Mouse (Mus musculus): ENCODE measurements around the gene R3hdm4.

DNA sequence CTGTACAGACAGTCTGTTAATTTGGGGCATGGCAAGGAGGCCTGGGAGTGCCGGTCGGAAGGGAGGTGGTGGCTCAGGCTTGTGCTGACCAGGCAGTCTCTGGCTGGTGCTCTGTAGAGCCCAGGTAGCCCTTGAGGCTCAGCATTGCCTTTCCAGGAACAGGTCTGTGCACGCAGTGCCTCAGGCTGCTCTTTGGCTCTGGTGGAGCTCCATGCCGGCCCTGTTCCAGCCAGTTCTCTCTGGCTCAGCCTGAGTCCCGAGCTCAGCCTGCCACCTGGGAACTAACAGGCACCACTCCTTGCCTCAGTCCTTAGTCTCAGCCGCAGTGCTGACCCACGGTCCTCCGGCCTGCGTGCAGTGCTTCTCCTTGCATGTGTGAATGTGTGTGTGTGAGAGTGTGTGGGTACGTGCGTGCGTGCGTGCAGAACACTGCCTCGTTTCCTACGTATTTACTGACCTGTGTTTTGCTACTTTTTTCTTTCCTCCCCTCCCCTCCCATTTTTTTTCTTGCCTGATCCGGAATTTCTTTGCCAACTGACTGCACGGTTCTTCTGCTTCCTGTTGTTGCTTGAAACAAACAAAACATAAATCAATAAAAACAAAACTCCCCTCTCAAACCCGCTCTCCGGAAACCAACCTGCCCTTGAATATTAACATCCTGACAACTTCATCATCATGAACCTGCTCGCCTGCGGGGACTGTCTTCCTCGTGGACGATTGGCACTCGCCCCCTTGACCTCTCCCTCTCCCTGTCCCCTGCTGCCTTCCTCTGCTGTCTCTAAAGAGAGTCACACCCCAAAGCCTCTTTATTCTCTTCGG is 59.6 kb downstream of the R3hdm4 start:
- TF ChIP-seq GATA1 (IDR thresholded peaks at IDR 0.05; ENCODE audit: low read length) (no peak), TAL1 (IDR thresholded peaks at IDR 0.05; ENCODE audit: low read length) (no peak)
